Mouse (Mus musculus) testis, adult 2 months (tissue): Measurements from ENCODE around the gene Oaf.

Experiments
- CTCF ChIP-seq: fragments of 200-500 bp; IDR thresholded peaks from 2 replicates; pipeline ENCODE4 v1.5.1; 2012; ENCODE audit warnings: low read depth, mild to moderate bottlenecking, inconsistent platforms, low read length, moderate library complexity; ENCODE audit not compliant: control insufficient read depth, insufficient read depth, insufficient replicate concordance
- POLR2A ChIP-seq: fragments of 200-500 bp; IDR thresholded peaks from 2 replicates; pipeline ENCODE4 v1.6.1; 2012; ENCODE audit warnings: low read depth, mild to moderate bottlenecking, inconsistent platforms, low read length, moderate library complexity; ENCODE audit not compliant: control insufficient read depth

DNA sequence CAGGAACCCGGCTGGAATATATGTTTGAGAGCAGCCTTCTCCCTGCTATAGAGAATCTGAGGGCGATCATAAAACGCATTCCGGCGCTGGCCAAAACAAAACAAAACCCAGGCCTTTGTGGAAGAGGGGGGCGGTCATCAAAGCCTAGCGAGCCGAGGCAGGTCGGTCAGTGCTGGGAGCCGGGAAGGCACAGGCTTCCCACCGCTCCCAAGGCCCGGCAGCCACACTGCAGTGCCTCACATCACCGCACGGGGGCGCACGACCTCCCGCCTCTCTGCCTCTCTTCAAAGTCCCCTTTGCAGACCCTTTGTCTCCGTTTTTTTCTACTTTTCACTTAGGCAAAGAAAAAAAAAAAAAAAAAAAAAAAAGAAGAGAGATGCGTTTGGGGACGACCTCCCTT lies 47.2 kb upstream of the Oaf start:
- TF ChIP-seq POLR2A (no peak), CTCF (peak; percentile 98)
